Mouse (Mus musculus) layer of hippocampus, adult 6 months (tissue): ENCODE results near the gene Zfp280c. TPM values are rescaled to one million over a fixed set of nuclear protein-coding genes. Genes with fewer than 3 reads are reported as not detected.

Experiments used
- long read RNA-seq, 2 experiments: library from polyadenylated mRNA; unstranded; transcript quantifications; one replicate each; pipeline ENCODE4 v2.0.0; 2019 to 2020
- microRNA-seq: library from miRNA; unstranded; fragments of <30 nt; microRNA quantifications from one replicate; pipeline ENCODE4 v1.2.0, GENCODE M21; 2020
- polyA plus RNA-seq: library from polyadenylated mRNA; unstranded; fragments of <200 nt; fragmentation: Nextera tagmentation; gene quantifications from 2 replicates; pipeline ENCODE4 v1.2.3, GENCODE M21; 2021

Gene Zfp280c
- polyA plus RNA-seq, result 3.6 and 3.8 TPM in 2 replicates
- long read RNA-seq, experiment 1, partial matches to known transcripts, result 1 of 3 reads
- long read RNA-seq, experiment 1, other reads (novel, unspliced or antisense), result 2 of 3 reads
- long read RNA-seq, experiment 2, full-length matches to known transcripts, result 3 of 15 reads
- long read RNA-seq, experiment 2, partial matches to known transcripts, result 7 of 15 reads
- long read RNA-seq, experiment 2, other reads (novel, unspliced or antisense), result 5 of 15 reads

DNA sequence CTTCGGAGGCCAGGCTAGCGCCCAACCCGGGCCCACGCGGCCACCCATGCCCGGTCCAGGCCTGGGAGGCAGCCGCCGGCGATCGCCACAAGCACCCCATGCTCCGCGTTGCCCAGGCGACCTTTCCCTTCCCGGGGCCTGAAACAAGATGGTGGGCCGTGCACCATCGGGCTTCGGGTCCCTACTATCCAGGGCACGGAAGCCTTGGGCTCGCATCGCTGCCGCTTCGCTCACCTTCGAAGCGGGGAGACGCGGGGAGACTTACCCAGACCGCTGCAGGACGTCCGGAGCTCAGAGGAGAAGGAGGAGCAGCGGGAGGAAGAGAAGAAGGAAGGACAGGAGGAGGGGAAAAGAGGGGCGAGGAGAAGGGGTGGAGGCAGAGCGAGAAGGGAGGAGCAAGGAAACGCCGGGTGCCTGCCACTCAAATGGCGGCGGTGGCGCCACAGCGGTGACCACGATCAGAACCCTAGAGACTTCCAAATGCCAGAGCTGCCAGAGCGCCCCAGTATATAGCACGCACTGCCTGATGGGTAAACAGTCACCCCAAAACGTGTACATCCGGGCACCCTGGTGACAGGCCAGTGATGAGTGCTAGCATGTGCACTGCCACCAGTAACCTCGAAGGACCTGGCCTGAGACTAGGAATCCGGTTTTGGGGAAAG is at the start of gene Zfp280c:
Zfp280c (minus strand) TSS at position 406 of the 662 bp plus-strand sequence.

DNA sequence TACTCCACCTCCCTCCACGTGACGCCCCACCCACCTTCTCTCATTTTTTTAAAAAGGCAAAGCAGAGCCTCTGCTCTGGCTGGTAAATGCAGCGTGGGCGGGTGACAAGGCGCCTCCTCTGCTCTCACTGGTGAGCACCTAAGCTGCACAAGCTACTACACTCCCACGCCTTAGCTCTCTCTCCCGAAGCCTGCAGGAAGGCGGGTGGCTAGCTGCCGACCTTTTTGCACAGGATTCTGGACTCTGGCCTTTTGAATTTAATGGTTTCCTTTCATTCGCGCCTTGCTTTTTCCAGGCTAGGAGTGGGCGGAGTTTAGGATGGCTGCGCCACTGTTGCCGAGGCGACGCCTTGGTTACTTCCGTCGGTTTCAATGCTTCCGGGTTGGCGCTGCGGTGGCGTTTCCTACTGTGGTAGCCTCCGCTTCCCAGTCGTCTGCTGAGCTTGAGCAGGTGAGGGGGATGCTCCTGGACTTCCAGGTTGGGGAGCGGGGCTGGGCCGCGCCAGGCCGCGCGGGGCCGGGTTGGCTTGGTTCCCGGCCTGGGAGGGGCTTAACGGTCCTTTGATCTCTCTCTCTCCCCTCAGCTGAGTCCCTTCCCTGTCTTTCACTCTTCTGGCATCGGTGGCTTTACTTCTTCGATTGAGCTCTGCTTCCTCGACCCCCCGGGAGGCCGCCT is 29.2 kb upstream of the Zfp280c start, which contains the start of gene Slc25a14:
Slc25a14 (plus strand) TSS at position 35 of the 675 bp plus-strand sequence.

DNA sequence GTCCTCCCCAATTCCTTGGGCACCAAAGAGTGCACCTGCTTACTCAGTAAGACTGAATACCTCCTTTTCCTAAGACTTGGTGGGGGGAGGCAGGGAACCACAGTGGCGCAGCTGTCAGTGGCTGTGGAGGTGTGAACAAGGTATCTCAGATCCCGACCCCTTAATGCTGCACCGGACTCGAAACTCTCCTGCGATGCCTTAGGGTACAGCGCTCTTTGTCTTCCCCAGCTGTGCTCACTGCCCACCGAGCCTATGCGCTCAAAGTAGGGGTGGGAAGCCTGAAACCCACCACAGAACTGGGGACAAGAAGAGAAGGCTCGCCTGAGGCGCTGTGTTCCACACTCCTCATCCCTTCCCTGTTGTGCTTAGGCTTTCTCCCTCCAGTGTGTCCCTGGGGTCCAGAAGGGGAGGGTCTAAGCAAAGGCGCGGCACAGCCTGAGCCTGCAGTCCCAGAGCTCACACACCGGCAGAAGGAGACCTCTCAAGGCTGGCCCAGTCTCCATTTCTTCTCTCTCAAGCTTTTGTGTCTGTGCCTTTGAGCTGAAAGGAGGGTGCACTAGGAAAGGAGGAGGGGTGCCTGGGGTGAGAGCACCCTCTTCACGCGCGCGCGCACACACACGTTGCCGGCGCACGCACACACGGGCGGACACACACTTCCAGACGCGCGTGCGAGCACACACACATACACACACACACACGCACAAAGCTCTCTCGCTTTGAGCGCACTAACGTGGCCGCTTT is 75.3 kb downstream of the Zfp280c start, which contains the start of gene Rab33a:
Rab33a (plus strand) TSS at position 478 of the 741 bp plus-strand sequence.

DNA sequence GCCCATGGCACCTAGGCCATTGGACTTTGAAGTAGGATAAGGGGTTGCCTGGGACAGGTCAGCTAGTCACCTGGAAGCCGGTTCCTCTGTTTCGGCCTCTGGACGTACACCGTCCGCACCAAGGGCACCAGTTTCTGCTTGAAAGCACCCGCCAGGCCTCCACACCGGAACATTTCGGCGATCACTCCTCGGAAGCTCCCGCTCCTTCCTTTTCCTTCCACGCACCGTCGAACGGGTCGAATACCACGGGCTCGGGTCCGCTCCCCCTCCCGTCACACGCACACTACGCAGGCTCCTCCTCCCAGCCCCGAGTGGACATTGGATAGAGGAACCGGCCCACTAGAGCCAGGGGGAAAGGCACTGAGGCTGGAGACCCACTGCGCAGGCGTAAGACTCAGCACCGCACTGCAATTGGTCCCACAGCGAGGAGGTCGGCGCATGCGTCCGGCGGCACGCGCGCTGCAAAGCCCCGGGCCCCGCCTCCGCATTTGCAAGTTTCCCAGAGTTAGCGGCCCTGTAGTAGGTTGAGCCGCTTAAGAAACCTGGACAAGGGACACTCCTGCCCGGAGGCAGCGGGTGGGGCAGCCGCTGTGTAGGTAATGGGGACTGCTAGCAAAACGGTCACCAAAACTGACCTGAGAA is 81.0 kb downstream of the Zfp280c start, which contains the start of gene Aifm1:
Aifm1 (minus strand) TSS at position 398 of the 642 bp plus-strand sequence.

Small RNAs within 50 kb of the gene (microRNA-seq; reads per million reads assigned to microRNA genes)
- not detected for gene Gm27828

Other genes with a start within 250 kb of the Zfp280c start
- 0.34 and 0.63 TPM in 2 replicates for gene Elf4, start 131.4 kb downstream of the Zfp280c start, polyA plus RNA-seq
- 24.7 and 24.8 TPM in 2 replicates for gene Aifm1, start 80.9 kb downstream of the Zfp280c start, polyA plus RNA-seq
- gene Rab33a, start 75.2 kb downstream of the Zfp280c start, polyA plus RNA-seq, result 45.0 and 50.8 TPM in 2 replicates
- 84.9 and 86.5 TPM in 2 replicates for gene Slc25a14, start 28.9 kb upstream of the Zfp280c start, polyA plus RNA-seq
- gene Gpr119, start 80.0 kb upstream of the Zfp280c start, polyA plus RNA-seq, result not detected in 2 replicates
- 13.4 and 15.4 TPM in 2 replicates for gene Rbmx2, start 100.5 kb upstream of the Zfp280c start, polyA plus RNA-seq